Mouse (Mus musculus) R1 (cell line): Measurements from ENCODE around the gene Vmn1r194.
"Not testable (repeated sequence)": the region's sequence is repeated elsewhere in the genome, so short reads cannot be mapped to it uniquely, and the experiment has no call there.

Source experiments
- DNase-seq: peaks from one replicate; pipeline ENCODE4 v3.0.0-alpha.2; 2018; ENCODE audit warnings: low read depth, low spot score

Gene Vmn1r194

DNA sequence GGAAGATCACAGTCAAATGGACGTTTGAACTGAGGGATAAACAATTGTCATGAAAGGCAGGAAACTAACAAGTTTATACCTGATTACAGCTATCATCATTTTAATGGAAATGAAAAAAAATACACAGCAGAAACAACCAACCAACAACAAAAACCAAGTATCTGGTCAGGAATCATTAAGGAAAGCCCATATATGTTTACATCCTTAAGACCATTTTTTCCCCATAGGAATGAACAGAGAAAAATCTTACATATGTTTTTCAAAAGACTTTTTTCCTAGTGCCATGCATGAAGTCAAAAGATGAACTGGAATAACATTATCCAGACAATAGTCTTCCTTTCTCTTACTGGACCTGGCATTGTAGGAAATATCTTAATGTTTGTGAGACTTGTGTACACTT is at the start of gene Vmn1r194:
Vmn1r194 (plus strand) TSS at position 301 of the 400 bp plus-strand sequence.
- no peak for DNase-seq

DNA sequence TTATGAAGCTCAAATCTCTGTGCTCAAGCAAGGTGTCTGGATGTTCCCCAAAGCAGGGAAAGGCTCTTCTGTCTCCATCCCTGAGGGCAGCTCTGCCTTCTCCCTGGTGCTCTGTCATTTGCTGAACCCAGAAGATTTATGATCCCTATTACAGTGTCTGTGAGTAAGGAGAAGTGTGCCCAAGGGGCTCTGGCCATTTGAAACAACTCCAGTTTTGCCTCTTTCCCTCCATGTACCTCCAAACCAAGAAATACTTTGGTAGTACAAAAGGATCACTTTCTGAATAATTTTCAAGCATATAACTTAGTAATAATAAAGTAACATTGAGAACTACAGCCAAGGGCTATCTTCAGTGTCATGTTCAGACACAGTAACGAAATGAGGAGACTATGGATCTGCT is 21.0 kb upstream of the Vmn1r194 start, which contains the start of gene Vmn1r193:
Vmn1r193 (minus strand) TSS at position 101 of the 400 bp plus-strand sequence.
- not testable (repeated sequence) for DNase-seq

DNA sequence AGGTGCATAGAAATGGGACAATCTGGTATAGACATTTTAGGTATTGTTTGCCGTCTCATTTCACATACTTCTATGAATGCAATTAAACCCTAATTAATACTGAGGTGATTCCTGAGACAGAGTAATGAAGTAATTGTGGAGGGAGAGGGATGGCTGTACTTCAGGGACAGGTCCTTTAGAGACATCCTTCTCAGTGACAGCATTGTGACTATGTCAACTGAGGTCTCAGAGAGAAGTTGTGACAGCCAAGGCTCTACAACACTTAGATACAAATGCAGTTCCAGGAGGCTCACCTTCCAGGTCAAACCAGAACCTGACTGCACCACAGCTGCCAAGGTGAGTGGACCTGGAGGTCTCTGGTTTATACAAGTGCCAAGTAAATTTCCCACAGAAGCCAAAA is 26.2 kb downstream of the Vmn1r194 start, which contains the start of gene Vmn1r195:
Vmn1r195 (plus strand) TSS at position 301 of the 400 bp plus-strand sequence.
- DNase-seq, result not testable (repeated sequence)

DNA sequence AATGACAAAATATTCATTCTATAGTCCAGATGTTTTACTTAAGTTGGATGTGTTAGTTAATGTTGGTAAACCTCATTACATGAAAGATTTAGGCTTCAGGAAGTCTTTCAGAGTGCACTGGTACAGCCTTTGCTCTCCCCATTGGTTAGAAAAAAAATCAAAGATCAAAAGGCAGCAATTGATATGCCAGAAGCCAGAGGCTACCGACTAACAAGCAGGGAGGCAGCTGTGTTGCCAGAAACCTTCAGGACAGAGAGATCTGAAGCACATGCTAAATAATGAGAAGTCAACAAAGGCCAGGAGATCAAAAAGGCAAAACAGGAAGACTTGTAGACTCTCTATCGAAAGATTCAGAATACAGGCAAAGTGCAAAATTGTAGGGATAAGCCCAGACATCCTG is 27.7 kb downstream of the Vmn1r194 start:
- no peak for DNase-seq

DNA sequence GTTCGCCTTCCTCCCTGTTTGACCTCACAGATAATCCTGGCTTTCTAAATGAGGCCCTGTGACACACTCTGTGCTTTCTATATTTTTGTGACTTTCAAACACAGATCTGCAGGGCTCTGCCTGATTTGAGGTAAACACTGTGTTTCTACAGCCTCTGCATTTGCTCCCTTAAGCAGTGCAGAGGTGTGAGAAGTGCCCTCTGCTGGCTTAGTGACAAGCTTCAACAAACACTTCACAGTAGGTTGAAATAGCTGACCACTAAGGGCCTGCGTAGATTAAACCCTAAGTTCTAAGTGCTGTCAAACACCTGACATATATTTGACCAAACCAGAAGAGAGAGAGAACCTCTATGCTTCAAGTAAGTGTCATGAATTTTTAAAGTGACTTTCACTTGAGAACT is 40.6 kb downstream of the Vmn1r194 start:
- DNase-seq, result no peak

DNA sequence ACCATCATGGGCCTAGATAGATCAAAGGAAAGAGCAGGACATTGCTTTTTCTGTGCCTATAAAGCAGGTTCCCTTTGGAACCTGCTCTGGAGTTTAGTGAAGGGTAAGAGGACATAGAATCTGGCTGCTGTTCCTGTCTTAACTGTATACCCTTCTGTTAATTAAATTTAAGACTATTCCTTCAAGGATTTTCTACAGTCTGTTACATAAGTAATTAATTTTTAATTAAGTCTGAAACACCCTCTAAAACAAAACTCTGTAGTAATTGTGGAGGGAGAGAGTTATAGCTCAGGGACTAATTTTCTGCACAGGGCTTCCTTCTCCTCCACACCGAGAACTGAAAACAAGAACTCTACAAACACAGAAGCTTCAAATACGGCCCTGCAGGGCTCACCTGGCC is 45.6 kb downstream of the Vmn1r194 start, which contains the start of gene Vmn1r196:
Vmn1r196 (plus strand) TSS at position 301 of the 400 bp plus-strand sequence.
- DNase-seq, result no peak
